Mouse (Mus musculus) brain, embryonic 14.5 days (tissue): ENCODE measurements at regions not wholly inside any gene's neighbourhood (a gene's known extent, or its start where the extent isn't known, plus 50 kb on each side); places are given as distances from the start of the nearest gene placed in this dataset.

Source experiments
- CTCF ChIP-seq: fragments of 200-500 bp; IDR thresholded peaks from 2 replicates; pipeline ENCODE4 v1.5.1; 2012; ENCODE audit warnings: inconsistent platforms, mild to moderate bottlenecking, moderate library complexity, borderline replicate concordance; ENCODE audit not compliant: insufficient read depth, insufficient read length; ENCODE audit errors: extremely low read depth
- POLR2A ChIP-seq: fragments of 200-500 bp; IDR thresholded peaks from 2 replicates; pipeline ENCODE4 v1.6.1; 2012; ENCODE audit warnings: mild to moderate bottlenecking, inconsistent platforms, borderline replicate concordance; ENCODE audit not compliant: poor library complexity, insufficient read depth, insufficient read length, severe bottlenecking; ENCODE audit errors: extremely low read depth

DNA sequence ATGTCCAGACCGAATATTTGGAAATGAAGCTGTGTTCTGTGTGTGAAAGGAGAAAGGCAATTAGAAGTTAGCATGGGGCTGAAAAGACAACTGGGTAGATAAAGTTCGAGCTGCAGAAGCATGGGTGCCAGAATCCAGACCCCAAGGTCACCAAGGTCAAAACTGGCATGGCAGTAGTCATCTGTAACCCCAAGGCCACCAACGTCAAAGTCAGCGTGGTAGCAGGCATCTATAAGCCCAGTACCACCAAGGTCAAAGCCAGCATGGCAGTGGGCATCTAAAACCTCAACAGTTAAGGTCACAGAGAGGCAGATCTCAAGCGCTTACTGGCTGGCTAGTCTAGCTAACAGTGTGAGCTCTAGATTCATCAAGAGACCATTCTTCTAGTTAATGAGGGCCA, 90.6 kb downstream of the Pdcl3 start:
- TF ChIP-seq CTCF (no peak), POLR2A (no peak)
